Mouse (Mus musculus): ENCODE data around the gene AL732309.1.
A peak's percentile ranks its signal among the peaks of the same experiment; 100 is the strongest.

The AL732309.1 gene

DNA sequence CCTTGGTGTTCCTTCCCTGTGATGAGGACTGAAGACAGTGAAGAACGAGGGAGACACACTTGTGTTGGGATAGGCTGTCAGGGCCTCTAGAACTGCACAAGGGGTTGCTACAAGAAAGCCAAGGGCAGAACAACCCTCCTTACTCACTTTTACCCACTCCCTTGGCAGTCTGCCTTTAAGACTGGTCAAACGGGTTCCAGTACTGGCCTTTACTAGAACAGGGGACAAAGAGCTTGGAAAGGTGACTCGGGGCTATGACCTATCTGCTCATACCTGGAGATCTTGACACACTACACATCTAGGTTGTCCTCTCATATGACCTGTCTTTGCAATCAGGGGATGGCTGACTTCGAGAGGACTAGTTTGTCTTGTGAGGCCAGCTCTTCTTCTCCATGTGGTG, 9.1 kb downstream of the AL732309.1 start:
- DNase-seq: peak; percentile 70

DNA sequence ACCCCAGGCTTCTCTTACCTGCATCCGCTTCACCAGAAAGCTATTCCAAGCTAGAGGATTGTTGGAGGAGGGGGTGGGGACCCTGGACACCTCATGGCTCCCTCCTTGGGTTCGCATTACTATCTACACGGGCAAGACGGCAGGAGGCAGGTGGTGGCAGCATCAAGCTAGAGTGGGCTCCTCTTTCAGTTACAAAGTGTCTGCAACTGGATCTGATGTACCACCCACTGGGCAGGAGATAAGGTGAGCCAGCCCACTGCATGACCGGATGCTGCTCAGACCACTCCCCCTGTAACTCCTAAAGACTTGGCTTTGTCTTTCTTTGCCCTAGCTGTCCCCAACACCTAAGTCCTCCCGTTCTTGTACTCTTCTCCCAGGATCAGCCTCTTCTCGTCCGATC, 10.0 kb downstream of the AL732309.1 start, which contains the start of gene Rnf224:
Gene Rnf224 (minus strand): TSS at position 174 of the 400 bp plus-strand sequence.
- DNase-seq: no peak

DNA sequence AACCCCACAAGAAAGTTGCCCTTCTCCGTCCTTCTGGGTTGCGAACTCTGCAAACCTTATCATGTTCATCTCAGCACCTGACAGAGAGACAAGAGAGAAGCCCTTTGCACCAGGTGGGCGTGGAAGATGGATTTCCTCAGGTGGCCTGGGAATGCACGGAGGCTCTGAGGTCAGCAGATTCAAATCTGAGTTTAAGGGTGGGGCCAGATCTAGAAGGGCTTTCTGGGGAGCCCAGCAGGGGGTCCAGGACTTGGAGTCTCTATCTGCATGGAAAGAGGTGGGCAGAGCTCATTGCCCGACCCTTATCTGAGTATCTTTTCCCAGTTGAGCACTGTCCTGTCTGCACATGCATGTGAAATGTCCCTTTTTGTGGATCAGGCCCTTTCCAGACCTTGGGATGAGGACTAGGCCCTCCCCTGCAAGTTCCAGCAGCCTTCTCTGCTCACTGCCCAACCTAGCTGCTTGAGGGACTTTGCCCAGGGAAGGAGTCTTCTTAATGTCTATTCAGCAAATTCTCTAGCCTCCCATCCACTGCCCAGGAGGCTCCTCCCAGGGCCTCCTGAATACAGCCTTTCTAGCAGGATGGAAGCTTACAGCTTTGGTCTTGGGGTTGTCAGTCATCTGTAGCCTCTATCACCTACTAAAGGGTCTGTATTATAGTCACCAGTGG, 12.0 kb downstream of the AL732309.1 start:
- peak; percentile 50 for DNase-seq

DNA sequence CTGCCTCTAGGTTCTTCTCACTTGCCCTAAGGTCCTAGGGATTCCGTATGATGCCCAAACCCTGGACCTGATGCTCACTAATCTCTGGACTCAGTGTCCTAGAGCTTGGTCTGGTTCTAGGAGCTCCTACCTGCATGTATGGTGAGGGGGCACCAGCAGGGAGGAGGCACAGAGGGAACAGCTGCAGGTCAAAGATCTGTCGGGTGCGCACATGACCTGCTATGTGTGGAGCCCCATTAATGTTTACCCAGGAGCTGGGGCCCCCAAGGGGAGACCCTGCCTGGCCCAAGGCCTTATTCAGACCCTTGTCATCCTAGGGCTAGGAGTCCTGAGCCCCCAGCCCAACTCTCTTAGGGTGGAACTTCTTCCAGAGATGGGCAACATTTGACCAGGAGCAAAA, 12.6 kb downstream of the AL732309.1 start, which contains the start of gene Slc34a3:
Gene Slc34a3 (minus strand): TSS at position 315 of the 400 bp plus-strand sequence.
- peak; percentile 61 for DNase-seq

DNA sequence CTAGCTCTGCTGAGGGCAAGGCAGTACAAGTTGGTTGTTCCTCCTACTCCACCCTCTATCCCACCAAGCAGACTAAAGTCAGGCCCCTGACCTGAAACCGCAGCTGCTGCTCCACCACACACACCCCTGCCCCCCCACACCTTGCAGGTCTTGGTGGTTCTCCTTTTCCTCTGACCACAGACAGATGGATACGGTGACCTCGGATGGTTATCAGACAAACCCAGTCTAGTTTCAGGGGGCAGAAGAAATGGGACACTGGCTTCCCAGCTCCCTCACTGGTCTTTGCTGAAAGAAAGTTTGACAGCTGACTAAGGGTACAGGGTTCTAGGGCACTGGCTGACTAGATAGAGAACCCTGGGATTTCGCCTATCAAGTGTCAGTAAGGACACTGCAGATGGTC, 13.2 kb downstream of the AL732309.1 start:
- DNase-seq: no peak

GRCm38 (mm10) chr2:25231038-25231437, 15.6 kb downstream of the AL732309.1 start:
- DNase-seq: no peak

DNA sequence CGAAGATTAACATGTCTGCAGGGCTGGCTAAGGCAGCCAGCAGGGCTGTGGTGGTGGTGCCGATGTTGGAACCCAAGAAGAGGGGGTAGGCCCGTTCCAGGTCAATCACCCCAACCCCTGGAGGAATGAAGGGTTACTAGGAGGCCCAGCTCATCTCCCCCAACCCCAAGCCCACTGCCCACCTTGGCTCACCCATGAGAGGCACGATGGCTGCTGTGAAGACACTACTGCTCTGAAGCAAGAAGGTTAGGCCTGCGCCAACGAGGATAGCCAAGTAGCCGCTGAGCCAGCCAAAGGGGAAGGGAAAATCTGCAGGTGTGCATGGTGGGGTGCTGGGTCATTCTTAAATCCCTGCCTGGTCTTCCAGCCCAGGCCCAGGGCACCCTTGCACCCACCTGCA, 16.1 kb downstream of the AL732309.1 start:
- DNase-seq: no peak

DNA sequence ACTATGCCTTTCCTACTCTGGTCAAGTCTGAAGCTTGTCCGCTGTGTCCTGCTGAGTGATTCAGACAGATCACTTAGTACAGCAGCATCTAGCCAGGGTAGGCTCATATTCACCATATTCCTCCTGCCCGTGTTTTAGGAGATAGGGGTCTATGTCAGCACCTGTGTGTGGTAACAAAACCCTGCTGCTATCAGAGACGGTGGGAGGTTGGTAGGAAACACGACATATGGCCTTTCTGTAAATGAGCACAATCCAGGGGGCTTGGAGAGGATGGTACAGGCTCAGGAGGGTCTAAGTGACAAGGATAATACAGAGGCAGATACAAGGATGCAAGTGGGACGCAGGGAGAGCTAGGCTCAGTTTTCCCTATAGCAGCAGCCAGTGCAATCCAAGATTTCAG, 17.1 kb downstream of the AL732309.1 start:
- DNase-seq: no peak

DNA sequence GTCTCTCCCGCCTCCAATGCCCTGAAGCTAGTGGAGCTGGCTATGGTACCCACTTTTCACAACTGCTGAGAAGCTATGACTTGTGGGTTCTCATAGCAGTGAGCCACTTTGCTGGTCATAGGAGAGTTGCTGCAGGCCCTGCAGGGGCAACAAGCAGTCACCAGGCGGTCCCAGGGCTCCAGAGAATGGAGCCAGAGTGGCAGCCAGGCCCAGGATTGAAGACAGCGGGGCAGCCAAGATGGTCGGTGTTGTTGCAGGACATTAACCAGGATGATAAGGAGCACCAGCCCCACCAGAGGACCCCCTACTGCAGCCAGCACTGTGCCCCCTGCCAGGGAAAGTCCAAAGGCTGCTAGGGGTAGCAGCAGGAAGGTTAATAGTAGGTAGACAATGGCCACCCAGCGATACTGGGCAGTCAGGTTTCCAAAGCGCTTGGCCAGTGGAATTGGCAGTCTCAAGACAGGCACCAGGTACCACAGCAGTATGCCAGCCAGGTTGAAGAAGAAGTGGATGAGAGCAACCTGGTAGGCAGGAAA, 17.6 kb downstream of the AL732309.1 start:
- DNase-seq: no peak

DNA sequence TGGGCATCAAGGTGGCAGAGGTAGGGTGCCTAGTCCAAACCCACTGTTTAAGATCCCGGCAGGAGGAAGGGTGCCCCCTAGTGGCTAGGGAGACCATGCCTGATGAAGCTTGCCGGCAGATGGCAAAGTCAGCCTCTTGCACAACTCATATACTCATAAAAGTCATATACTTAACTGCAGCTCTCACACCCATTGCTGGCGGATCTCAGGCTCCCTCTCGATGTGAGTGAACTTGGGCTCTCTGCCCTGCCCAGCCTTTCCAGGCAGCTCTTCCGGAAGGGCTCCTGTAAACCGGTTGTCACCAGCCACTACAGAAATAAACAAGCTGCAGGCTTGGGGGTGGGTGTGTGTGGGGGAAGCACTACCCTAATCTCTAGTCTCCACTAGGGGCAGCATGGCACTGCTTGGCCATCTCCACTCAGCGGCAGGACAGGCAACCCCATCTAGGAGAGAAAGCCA, 18.2 kb downstream of the AL732309.1 start:
- peak; percentile 92 for DNase-seq

DNA sequence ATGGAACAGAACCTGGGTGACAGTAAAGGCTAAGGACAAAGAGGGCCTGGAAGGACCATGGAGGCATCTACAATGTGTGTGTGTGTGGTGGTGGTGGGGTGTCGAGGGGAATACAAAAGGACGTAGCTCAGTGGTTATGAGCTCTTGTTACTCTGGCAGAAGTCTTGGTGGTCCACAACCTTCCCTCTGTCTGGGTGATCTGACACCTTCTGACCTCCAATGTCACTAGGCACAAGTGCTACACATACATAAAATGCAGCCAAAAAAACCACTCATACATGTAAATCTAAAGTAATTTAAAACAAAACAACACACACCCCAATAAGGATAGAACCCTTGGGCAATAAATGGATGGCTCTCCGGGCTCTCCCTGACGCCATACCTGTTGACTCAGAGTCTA, 19.3 kb downstream of the AL732309.1 start:
- DNase-seq: no peak

GRCm38 (mm10) chr2:25226864-25227263, 19.8 kb downstream of the AL732309.1 start:
- DNase-seq: no peak

- no peak for DNase-seq
Observed at GRCm38 (mm10) chr2:25225811-25226379, 20.8 kb downstream of the AL732309.1 start.

- DNase-seq: peak; percentile 98
Observed at GRCm38 (mm10) chr2:25224766-25225752, 21.6 kb downstream of the AL732309.1 start.

GRCm38 (mm10) chr2:25224492-25224765, 22.2 kb downstream of the AL732309.1 start, which contains the start of gene Tubb4b:
Gene Tubb4b, minus strand, starts transcription at chr2:25224702.
- no peak for DNase-seq

DNA sequence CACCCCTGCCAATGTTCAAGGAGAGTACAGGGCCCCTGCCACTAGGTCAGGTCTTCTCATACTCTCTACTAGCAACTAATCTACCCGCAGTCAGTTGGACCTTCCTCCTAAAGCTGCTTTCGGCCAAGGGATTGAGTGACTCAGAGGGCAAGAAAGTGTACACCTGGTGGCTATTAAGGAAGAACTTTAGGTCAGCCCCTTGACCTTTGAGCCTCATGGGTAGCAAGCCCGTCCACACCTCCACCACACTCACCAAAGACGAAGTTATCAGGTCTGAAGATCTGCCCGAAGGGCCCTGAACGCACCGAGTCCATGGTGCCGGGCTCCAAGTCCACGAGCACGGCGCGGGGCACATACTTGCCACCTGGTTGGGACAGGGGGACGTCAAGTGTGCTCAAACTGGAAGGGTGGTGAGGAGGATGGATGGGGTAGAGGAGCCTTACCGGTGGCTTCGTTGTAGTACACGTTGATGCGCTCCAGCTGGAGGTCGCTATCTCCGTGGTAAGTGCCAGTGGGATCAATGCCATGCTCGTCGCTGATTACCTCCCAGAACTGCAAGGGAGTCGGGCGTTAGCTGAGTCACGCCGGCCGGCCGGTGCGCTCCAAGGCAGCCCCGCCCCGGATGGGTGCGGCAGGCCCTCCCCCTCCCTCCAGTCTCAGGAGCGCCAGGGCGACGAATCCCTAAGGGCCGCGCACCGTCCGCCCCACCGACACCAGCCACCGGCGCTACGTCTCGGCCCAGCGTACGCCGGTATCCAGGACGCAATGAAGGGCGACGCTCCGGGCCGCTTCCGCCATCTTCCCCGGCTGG, 22.8 kb downstream of the AL732309.1 start:
- DNase-seq: peak; percentile 87

DNA sequence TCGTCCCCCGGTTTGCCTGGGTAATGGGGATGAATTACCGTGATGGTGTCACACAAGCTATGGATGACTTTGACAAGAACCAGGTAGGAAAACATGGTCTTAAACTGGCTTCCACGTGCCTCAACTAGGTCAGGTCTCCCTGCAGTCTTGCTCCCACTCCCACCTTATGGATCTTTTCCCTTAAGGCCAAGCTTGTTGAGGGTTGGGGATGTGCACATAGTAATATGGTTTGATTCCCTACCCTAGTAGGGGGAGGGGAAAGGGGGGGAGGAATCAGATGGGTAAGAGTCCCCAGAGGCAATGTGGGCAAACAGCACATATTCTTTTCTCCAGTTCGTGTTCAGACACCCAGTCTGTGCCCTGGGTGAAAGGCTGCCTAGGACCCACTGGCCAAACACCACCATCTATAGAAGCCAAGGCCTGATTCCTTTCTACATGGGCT, 25.3 kb downstream of the AL732309.1 start:
- no peak for DNase-seq

DNA sequence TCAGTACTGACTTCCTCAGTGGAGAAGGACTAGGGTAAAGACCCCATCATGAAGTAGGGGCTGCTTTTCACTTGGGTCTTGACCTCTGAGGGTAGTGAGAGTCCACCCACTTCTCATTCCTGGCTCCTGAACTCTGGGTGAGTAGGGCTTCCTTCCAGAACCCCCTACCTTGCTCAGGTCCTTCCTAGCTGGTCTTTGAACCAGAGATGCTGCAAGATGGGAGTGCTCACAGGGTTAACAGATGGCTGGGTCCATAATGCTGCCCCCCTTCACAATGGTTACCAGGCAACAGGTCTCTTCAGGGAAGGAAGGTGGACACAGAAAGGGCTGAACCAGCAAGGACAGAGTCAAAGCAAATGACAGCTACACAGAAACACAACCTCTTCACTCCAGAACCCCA, 28.2 kb downstream of the AL732309.1 start, which contains the start of gene Fam166a:
Gene Fam166a (plus strand): TSS at position 301 of the 400 bp plus-strand sequence.
- DNase-seq: no peak

DNA sequence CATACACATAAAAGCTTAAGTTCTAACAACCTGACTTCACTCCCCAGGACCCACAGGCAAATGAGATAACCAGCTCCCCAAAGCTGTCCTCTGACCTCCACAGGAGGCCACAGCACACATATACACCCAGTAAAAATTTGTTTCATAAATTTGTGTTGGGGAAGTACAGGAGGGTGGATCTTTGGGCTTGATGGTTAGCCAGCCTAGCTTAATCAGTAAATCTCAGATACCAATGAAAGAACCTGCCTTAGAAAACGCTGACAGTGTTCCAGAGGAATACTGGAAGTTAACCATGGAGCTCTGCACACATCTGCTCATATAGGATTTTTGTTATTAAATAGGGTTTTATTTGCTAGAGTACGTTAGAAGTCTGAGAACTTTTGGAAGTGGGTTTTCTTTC, 29.0 kb downstream of the AL732309.1 start:
- no peak for DNase-seq

- DNase-seq: peak; percentile 56
Observed at GRCm38 (mm10) chr2:25214444-25214843, 32.2 kb downstream of the AL732309.1 start, which contains the start of gene Stpg3. Gene Stpg3, minus strand, starts transcription at chr2:25214637.

DNA sequence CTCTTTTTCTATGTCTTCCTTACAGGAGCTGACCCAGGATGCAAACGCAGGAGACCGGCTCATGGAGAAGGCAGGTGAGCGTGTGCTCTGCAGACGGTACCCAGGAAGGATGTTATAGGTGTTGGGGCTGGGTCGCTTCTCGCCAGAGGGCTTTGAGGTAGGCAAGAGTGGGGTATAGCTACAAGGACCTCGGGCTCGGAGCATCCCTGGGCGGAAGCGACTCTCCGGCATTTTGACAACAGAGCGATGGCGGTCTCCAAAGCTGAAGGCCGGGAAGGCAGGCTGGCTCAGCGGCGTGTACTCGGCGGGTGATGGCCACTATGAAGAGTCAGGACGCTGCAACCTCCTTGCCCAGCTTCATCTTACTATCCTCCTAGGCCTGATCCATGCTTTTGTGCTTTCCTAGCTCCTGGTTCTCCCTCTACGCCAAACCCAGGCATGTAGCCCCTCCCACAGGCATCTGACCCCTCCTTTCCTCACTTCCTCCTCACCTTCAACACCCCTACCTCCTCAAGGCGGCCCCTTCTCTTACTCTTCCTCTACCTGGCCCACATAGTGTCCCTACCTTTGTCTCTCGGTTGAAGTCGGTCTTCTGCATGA, 33.3 kb downstream of the AL732309.1 start:
- DNase-seq: no peak

All from kidney, postnatal 10 days (tissue).